Mouse (Mus musculus) olfactory bulb, adult 2 months (tissue): ENCODE data around the gene Sf3b4.

Experiments
- CTCF ChIP-seq: fragments of 200-500 bp; IDR thresholded peaks from 2 replicates; pipeline ENCODE4 v1.5.1; 2012; ENCODE audit warnings: low read depth, mild to moderate bottlenecking, low read length, moderate library complexity; ENCODE audit not compliant: insufficient read depth
- POLR2A ChIP-seq: fragments of 200-500 bp; IDR thresholded peaks from 2 replicates; pipeline ENCODE4 v1.6.1; 2012; ENCODE audit warnings: mild to moderate bottlenecking, low read depth, low read length, moderate library complexity; ENCODE audit not compliant: insufficient read depth

- no peak for TF ChIP-seq CTCF
- no peak for TF ChIP-seq POLR2A
These were observed 20.8 kb downstream of the Sf3b4 start for GRCm38 (mm10) chr3:96192977-96193376.
